Mouse (Mus musculus) midbrain, embryonic 14.5 days (tissue): Measurements from ENCODE around the gene Morn3. TPM values are rescaled to one million over a fixed set of nuclear protein-coding genes. Genes with fewer than 3 reads are reported as not detected.
A peak's percentile ranks its signal among the peaks of the same experiment; 100 is the strongest.

Experiments
- ATAC-seq: fragments of 200-750 bp; cut with Nextera tagmentation; 2 replicates; pipeline ENCODE4 v1.8.0; 2017; ENCODE audit warnings: moderate number of reproducible peaks, moderate library complexity; ENCODE audit not compliant: low FRiP score, low TSS enrichment
- DNase-seq: peaks from one replicate; pipeline ENCODE4 v3.0.0-alpha.2; 2015
- H3K27ac ChIP-seq: fragments of 300-500 bp; sonication (generic); replicated peaks from 2 replicates; pipeline ENCODE4 v1.5.1; 2014; ENCODE audit warnings: mild to moderate bottlenecking, low read depth, low read length, moderate library complexity
- H3K27me3 ChIP-seq: fragments of 300-500 bp; sonication (generic); 2 replicates; pipeline ENCODE4 v1.6.1; 2014; ENCODE audit warnings: low read length, control low read depth, mixed read lengths; ENCODE audit not compliant: control insufficient read depth, insufficient read depth
- H3K36me3 ChIP-seq: fragments of 300-500 bp; sonication (generic); 2 replicates; pipeline ENCODE4 v1.6.1; 2014; ENCODE audit warnings: low read length, control low read depth; ENCODE audit not compliant: control insufficient read depth, insufficient read depth
- H3K4me1 ChIP-seq: fragments of 300-500 bp; sonication (generic); 2 replicates; pipeline ENCODE4 v1.6.1; 2014; ENCODE audit warnings: mild to moderate bottlenecking, antibody characterized with exemption, low read length, control low read depth; ENCODE audit not compliant: control insufficient read depth, insufficient read depth
- H3K4me2 ChIP-seq: fragments of 300-500 bp; sonication (generic); 2 replicates; pipeline ENCODE4 v1.6.1; 2014; ENCODE audit warnings: mild to moderate bottlenecking, low read length, moderate library complexity
- H3K4me3 ChIP-seq: fragments of 300-500 bp; sonication (generic); replicated peaks from 2 replicates; pipeline ENCODE4 v1.5.1; 2014; ENCODE audit warnings: low read depth, low read length
- H3K9ac ChIP-seq: fragments of 300-500 bp; sonication (generic); replicated peaks from 2 replicates; pipeline ENCODE4 v1.6.1; 2014; ENCODE audit warnings: mild to moderate bottlenecking, low read length, moderate library complexity
- H3K9me3 ChIP-seq: fragments of 300-500 bp; sonication (generic); 2 replicates; pipeline ENCODE4 v1.6.1; 2016; ENCODE audit warnings: low read length, control low read depth, mixed read lengths; ENCODE audit not compliant: control insufficient read depth
- WGBS: fragments of 180-500 bp; shearing (Covaris S2); extraction: QIAGEN DNeasy Blood & Tissue Kit; methylation state at CpG from one replicate; pipeline ENCODE4 v1.1.7; 2014; 5-methylcytosine and 5-hydroxymethylcytosine counted together
- polyA plus RNA-seq: library from polyadenylated mRNA; unstranded; fragments of >200 nt; fragmentation: Nextera tagmentation; extraction: Ambion mirVana; gene quantifications from 2 replicates; pipeline ENCODE4 v1.2.1, GENCODE M21; 2014

Gene Morn3
- polyA plus RNA-seq, 1 experiment from 2014 or later: not detected

DNA sequence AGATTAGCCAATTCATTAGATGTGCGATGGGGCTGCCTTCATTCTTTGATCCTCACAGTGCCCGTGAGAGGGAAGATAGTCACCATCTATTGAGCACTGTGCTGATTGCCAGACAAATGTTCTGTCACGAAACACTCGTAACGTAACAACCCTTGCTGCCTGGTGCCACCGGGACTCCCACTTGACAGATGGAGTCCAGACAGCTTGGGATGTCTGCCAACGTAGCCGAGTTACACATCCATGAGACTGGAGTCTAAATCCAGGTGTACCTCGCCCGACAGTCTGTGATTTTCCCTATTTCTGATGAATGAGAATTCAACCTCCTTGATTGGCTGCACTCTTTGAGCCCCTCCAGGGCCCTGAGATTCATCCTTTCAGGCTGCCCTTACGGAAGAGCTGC lies 36.9 kb downstream of the Morn3 start:
- DNase-seq (peak; percentile 40), ATAC-seq (no peak)
- Histone ChIP-seq H3K4me3 (no peak overlapping the region), H3K27ac (no peak overlapping the region), H3K36me3 (no peaks in the 10 kb centered on the region), H3K9me3 (no peaks in the 10 kb centered on the region), H3K4me1 (0 out of 2 replicates have a peak, but pooled peaks cover 8% of the 10 kb centered on the region), H3K27me3 (no peaks in the 10 kb centered on the region), H3K4me2 (no peak overlapping the region), H3K9ac (no peak overlapping the region)
- WGBS: 70% methylated on average over 11 of the region's 11 CpGs

DNA sequence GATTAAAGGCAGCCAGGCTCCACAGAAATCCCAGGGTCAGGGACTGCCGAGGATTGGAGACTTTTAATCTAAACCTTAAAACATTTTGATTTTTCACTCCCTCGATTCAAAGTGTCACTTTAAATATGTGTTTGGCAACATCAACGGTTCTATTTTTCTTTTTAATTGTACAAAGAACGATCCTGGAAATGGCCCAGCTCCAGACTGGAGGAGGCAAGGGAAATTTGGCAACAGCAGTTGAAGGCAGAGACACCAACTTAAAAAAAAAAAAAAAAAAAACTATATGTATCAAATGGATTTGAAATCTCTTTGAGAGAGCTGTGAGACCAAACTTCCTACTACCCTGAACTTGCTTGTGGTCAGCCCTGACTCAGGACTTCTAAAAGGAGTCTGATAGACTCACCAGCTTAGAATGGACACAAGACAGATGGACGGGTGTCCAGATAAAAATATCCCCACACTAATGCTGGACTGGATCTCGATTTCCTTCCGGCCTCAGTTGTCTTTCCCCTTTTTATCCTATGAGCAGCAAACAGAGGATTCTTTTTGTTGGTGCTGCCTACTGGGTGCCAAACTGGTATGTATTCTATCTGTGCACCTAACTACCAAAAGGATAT lies 37.8 kb downstream of the Morn3 start:
- DNase-seq: no peak
- no peak overlapping the region for H3K9ac ChIP-seq
- 74% methylated on average over 7 of the region's 7 CpGs for WGBS
- no peaks in the 10 kb centered on the region for H3K36me3 ChIP-seq
- H3K9me3 ChIP-seq: no peaks in the 10 kb centered on the region
- 0 out of 2 replicates have a peak, but pooled peaks cover 5% of the 10 kb centered on the region for H3K4me1 ChIP-seq
- H3K4me3 ChIP-seq: no peak overlapping the region
- ATAC-seq: no peak
- H3K27ac ChIP-seq: no peak overlapping the region
- H3K4me2 ChIP-seq: no peak overlapping the region
- H3K27me3 ChIP-seq: no peaks in the 10 kb centered on the region

DNA sequence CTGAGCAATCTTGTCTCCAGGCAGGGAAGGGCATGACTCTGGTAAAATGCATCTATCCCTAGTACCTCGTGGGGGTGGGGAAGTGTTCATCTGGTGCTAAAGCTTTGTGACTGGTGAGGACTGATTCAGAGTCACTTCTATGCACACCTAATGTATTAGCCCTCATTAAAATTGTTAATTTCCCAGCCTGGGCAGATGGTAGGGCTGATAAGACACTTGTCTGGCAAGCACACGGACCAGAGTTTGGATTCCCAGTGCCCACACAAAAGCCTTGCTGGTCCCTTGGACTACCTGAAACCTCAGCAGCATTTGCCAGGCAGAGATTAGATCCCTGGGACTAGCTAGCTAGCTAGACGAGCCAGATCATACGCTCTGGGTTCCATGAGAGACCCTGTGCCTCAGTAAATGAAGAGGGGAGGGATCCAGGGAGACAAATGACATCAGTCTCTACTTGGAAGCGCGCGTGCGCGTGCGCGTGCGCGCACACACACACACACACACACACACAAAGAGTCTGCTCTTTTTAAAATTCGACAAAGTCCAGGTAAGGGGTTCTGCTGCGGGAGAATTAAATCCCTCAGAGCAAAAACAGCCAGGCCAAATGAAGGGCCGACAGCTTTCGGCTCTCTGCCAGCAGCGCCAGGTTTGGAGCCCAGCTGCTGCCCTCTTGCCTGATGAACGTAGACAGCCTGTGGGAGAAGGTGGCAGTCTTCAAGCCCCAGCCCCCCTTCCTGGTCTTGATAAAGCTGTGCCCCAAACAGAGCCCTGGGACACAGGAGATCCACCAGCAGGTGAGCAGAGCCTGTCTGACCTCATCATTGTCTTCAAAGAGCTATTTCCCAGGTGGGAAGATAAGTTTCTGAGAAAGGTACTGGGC lies 40.9 kb downstream of the Morn3 start:
- Histone ChIP-seq H3K36me3 (no peaks in the 10 kb centered on the region), H3K9me3 (no peaks in the 10 kb centered on the region), H3K27me3 (no peaks in the 10 kb centered on the region), H3K9ac (peak overlapping the region; percentile 29; the same call in 1 of the 2 replicates), H3K4me3 (0 out of 2 replicates have a peak overlapping the region, but pooled peaks have one; percentile 3), H3K27ac (peak overlapping the region; percentile 52), H3K4me1 (0 out of 2 replicates have a peak, but pooled peaks cover 5% of the 10 kb centered on the region), H3K4me2 (0 out of 2 replicates have a peak overlapping the region, but pooled peaks have one; percentile 8)
- DNase-seq: peak; percentile 51
- 56% methylated on average over 19 of the region's 19 CpGs for WGBS
- ATAC-seq: no peak

DNA sequence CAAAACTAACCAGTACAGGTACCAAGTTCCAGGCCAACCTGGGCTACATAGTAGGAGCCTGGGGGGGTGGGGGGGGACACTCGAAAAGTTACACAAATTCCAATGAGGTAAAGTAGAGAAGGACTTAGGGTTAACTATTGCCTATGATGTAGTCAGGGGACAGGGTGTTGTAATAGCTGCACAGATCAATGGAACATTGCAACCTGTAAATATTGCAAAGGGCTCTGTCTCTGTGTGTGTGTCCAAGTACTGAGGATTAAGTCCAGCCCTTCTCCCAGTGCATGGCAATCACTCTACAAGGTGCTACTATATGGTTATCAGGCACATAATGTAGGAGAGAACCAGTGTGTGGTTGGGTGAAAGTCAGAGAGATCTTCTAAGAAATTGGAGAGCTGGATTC lies 45.9 kb downstream of the Morn3 start:
- H3K4me2 ChIP-seq: no peak overlapping the region
- ATAC-seq (no peak), DNase-seq (no peak)
- H3K9me3 ChIP-seq: no peaks in the 10 kb centered on the region
- H3K27ac ChIP-seq: no peak overlapping the region
- H3K36me3 ChIP-seq: no peaks in the 10 kb centered on the region
- H3K4me1 ChIP-seq: 0 out of 2 replicates have a peak, but pooled peaks cover 4% of the 10 kb centered on the region
- no peak overlapping the region for H3K4me3 ChIP-seq
- 63% methylated on average over 1 of the region's 1 CpGs for WGBS
- H3K27me3 ChIP-seq: no peaks in the 10 kb centered on the region
- H3K9ac ChIP-seq: no peak overlapping the region

DNA sequence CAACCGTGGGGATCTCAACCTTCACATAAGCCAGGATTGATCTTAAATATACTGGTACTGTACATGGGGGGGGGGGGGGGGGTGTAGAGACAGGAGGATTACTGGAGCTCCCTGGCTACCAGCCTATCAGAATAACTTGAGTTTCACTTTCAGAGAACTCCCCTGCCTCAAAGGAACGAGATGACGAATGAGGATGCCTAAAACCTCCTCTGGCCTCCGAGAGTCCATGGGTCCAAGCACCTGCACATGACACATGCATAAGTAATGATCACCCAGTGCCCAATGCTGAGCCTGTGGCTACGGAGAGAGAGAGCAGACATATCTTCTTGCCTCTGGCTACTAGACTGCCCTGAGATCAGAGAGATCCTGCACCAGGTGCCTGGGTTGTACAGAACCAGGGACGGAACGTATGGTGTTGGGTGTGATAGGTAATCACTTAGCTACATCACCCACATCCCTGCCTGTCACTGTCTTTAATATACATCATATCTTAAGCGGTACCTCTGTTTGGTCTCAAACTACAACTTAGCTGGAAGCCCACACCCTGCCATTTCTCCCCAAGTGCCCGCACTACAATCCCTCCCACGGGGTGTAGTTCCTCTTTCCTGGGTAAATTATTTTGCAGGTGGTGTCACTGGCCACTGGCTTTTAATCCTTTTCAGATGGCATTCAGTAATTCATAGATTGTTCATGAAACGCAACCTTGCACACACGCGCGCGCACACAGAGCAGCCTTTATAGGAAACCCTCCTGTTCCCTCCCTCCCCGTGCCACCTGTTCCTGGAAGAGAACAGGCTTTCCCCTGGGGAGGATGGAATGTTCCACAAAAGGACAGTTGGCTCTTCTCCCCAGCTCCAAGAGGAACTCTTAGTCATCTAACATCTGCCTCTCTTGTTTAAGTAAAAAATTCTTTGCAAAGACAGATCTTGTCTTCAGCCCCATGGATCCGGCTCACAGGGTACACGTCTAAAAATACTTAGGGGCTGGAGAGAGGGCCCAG lies 49.3 kb downstream of the Morn3 start:
- Histone ChIP-seq H3K27ac (no peak overlapping the region), H3K36me3 (no peaks in the 10 kb centered on the region), H3K27me3 (no peaks in the 10 kb centered on the region), H3K9me3 (no peaks in the 10 kb centered on the region), H3K4me3 (no peak overlapping the region), H3K4me1 (no peaks in the 10 kb centered on the region), H3K9ac (no peak overlapping the region), H3K4me2 (no peak overlapping the region)
- ATAC-seq (no peak), DNase-seq (no peak)
- 92% methylated on average over 18 of the region's 18 CpGs for WGBS

DNA sequence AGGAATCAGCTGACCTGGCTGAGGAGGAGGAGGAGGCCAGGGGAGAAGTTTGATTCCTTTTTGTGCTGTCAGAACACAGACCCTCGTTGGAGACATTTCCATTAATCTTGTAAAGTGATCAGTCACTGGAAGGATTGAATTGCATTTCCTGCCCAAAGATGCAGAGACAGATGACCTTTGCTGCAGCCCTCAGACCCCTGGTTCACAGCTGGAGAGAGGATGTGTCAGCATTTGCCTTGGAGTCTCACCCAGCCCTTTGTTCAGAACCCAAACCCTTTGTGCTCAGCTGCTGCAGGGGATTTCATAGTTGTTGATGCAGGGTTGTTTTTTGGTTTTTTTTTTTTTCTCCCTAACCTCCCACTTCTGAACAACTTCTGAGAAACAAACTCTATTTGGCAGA lies 51.9 kb downstream of the Morn3 start:
- no peak overlapping the region for H3K27ac ChIP-seq
- no peaks in the 10 kb centered on the region for H3K9me3 ChIP-seq
- 0% methylated on average over 1 of the region's 1 CpGs for WGBS
- no peaks in the 10 kb centered on the region for H3K27me3 ChIP-seq
- H3K36me3 ChIP-seq: no peaks in the 10 kb centered on the region
- H3K4me2 ChIP-seq: no peak overlapping the region
- DNase-seq (no peak), ATAC-seq (no peak)
- H3K4me1 ChIP-seq: peaks cover 15% of the 10 kb centered on the region
- no peak overlapping the region for H3K9ac ChIP-seq
- no peak overlapping the region for H3K4me3 ChIP-seq

DNA sequence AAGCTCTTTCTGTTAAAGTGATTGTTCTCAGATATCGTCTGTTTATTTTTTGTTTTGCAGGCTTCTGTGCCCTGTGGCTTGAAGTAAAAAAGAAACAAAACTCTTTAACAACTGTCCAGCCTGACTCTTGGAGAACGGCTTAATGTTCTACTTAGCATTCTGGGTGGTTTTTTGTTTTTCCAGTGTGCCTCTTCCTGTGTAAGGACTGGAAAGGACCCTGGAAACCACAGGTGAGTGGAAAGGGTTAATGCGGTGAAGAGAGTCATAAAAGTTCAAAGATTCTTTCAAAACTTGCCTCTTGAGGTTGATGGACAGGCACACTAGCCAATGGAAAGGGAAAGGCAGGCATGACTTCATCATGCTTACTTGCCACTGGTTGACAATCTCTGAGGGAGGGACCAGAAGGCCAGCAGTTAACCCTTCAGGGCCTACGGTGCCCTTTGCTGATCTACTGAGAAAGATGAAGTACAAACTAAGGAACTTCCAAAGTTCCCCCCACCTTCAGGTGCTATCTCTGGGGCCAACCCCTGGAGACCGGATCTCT lies 52.4 kb downstream of the Morn3 start:
- 10% methylated on average over 5 of the region's 5 CpGs for WGBS
- H3K4me2 ChIP-seq: 0 out of 2 replicates have a peak overlapping the region, but pooled peaks have one; percentile 2

DNA sequence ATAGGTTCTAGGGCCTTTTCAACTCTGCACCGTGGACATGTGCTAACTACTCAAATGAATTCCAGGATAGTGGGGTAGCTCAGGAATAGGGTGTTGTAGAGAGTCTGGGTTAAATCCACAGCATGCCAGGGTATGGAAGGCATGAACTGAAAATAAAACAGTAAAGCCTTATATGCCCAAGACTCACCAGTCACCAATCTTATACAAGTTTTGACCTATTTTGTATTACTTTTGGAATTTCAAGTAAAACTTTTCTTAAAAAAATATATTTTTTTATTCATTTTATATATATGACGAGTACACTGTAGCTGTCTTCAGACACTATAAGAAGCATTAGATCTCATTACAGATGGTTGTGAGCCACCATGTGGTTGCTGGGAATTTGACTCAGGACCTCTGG lies 53.0 kb downstream of the Morn3 start:
- H3K4me1 ChIP-seq: peaks cover 15% of the 10 kb centered on the region
- 53% methylated on average over 2 of the region's 2 CpGs for WGBS
- DNase-seq (no peak), ATAC-seq (no peak)
- no peaks in the 10 kb centered on the region for H3K27me3 ChIP-seq
- no peak overlapping the region for H3K4me2 ChIP-seq
- H3K9ac ChIP-seq: no peak overlapping the region
- no peak overlapping the region for H3K4me3 ChIP-seq
- no peaks in the 10 kb centered on the region for H3K36me3 ChIP-seq
- H3K9me3 ChIP-seq: no peaks in the 10 kb centered on the region
- H3K27ac ChIP-seq: no peak overlapping the region

More for the DNA sequence above, 52.4 kb downstream of the Morn3 start:
- Histone ChIP-seq H3K9ac (no peak overlapping the region), H3K27me3 (no peaks in the 10 kb centered on the region), H3K9me3 (no peaks in the 10 kb centered on the region), H3K36me3 (no peaks in the 10 kb centered on the region), H3K4me1 (peaks cover 15% of the 10 kb centered on the region), H3K4me3 (no peak overlapping the region), H3K27ac (no peak overlapping the region)
- ATAC-seq: no peak
- DNase-seq: peak; percentile 92
